9 mouse cellular contexts compared by ENCODE assay signal in the genomic region with DNA sequence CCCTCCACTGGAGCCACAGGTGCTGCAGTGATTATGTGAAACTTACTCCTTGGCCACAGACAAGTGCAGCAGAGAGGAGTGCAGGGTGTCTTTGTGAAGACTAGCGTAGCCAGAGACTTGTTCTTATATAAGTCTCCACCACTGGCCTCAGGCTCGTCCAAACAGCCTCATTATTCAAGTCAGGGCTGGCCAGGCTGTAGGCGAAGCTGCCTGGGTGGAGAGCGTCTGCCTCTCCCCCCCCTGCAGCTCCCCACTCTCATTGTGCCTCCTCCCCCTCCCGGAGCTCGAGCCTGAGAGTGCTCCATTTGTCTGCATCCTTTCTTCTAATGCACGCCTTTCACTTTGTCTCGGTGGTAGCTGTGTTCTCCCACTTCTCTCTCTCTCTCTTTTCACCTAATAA.
DNase-seq lines count a peak whose midpoint lies in the region; ATAC-seq and TF ChIP-seq lines count a peak whose summit lies in the region.
"Had no signal": no experiment of that assay in that cellular context is flagged by ENCODE, and none has a peak within 500 bp of the region (broad histone marks: within the 10 kb centered on the region; RNA-seq: fewer than 3 reads in every experiment).

No protein-coding gene starts in this region.

- H3K27me3 ChIP-seq in kidney, postnatal 0 days (ENCODE audit: insufficient read depth, low read length), result no peaks in the 10 kb centered on the region
- H3K27me3 ChIP-seq in kidney, adult 2 months (replicated peaks; ENCODE audit: control insufficient read depth, insufficient read depth, low read length), result no peaks in the 10 kb centered on the region
- no peaks in the 10 kb centered on the region for H3K27me3 ChIP-seq in embryonic facial prominence, embryonic 11.5 days (ENCODE audit: control insufficient read depth, insufficient read depth, low read length)
- H3K27me3 ChIP-seq in limb, embryonic 13.5 days, result no peaks in the 10 kb centered on the region
- no peaks in the 10 kb centered on the region for H3K27me3 ChIP-seq in stomach, embryonic 16.5 days (ENCODE audit: control insufficient read depth, insufficient read depth, low read length)
- H3K27me3 ChIP-seq: Patski had no signal

- TF ChIP-seq POLR2A in kidney, adult 2 months (IDR thresholded peaks at IDR 0.05; ENCODE audit: low read depth, low read length), result no peak

- peak; percentile 12 for DNase-seq in kidney, postnatal 0 days (ENCODE audit: low spot score)
- no peak for DNase-seq in kidney, adult 2 months
- DNase-seq in embryonic facial prominence, embryonic 11.5 days (ENCODE audit: low spot score), result peak; percentile 38
- DNase-seq in ovary, postnatal 10 days (ENCODE audit: low spot score), result no peak
- no peak for DNase-seq in right cerebral cortex, postnatal 10 days (ENCODE audit: low spot score in 2 of 2)

- H3K9ac ChIP-seq in kidney, postnatal 0 days (ENCODE audit: low read depth, low read length), result no peak overlapping the region
- no peak overlapping the region for H3K9ac ChIP-seq in embryonic facial prominence, embryonic 11.5 days (replicated peaks; ENCODE audit: low read length)
- H3K9ac ChIP-seq in limb, embryonic 13.5 days, result no peak overlapping the region
- H3K9ac ChIP-seq in stomach, embryonic 16.5 days (ENCODE audit: low read length), result 0 out of 2 replicates have a peak overlapping the region, but pooled peaks have one; percentile 12
- H3K9ac ChIP-seq: liver, embryonic 12.5 days had no signal

- no peak for ATAC-seq in kidney, postnatal 0 days (replicated peaks; ENCODE audit: low FRiP score, low read depth)
- no peak; the same call in 1 of the 2 replicates for ATAC-seq in embryonic facial prominence, embryonic 11.5 days (replicated peaks; ENCODE audit: insufficient number of reproducible peaks, low FRiP score, low TSS enrichment, low read depth)
- no peak for ATAC-seq in limb, embryonic 13.5 days (ENCODE audit: low FRiP score, low read depth)
- no peak for ATAC-seq in stomach, embryonic 16.5 days (ENCODE audit: insufficient read depth, low FRiP score)
- ATAC-seq: liver, embryonic 12.5 days; Patski had no signal

- no peaks in the 10 kb centered on the region for H3K9me3 ChIP-seq in kidney, postnatal 0 days (replicated peaks; ENCODE audit: low read length)
- H3K9me3 ChIP-seq in embryonic facial prominence, embryonic 11.5 days (replicated peaks; ENCODE audit: control insufficient read depth, low read length), result no peaks in the 10 kb centered on the region
- no peaks in the 10 kb centered on the region; the same call in 1 of the 2 replicates for H3K9me3 ChIP-seq in limb, embryonic 13.5 days
- no peaks in the 10 kb centered on the region for H3K9me3 ChIP-seq in stomach, embryonic 16.5 days (replicated peaks; ENCODE audit: control insufficient read depth, low read length)
- H3K9me3 ChIP-seq: liver, embryonic 12.5 days had no signal

- WGBS in kidney, postnatal 0 days, result 5% methylated on average over 8 of the region's 8 CpGs
- whole genome bisulfite sequencing in kidney, adult 2 months, result 12% methylated on average over 8 of the region's 8 CpGs
- WGBS in embryonic facial prominence, embryonic 11.5 days, result 8% methylated on average over 8 of the region's 8 CpGs
- 10% methylated on average over 8 of the region's 8 CpGs for WGBS in limb, embryonic 13.5 days
- 10% methylated on average over 8 of the region's 8 CpGs for WGBS in stomach, embryonic 16.5 days

- H3K36me3 ChIP-seq in kidney, postnatal 0 days (ENCODE audit: insufficient read depth, low read length), result no peaks in the 10 kb centered on the region
- H3K36me3 ChIP-seq in kidney, adult 2 months (ENCODE audit: control insufficient read depth, insufficient read depth, low read length), result no peaks in the 10 kb centered on the region
- H3K36me3 ChIP-seq in embryonic facial prominence, embryonic 11.5 days (replicated peaks; ENCODE audit: control insufficient read depth, insufficient read depth, low read depth, low read length), result no peaks in the 10 kb centered on the region
- no peaks in the 10 kb centered on the region for H3K36me3 ChIP-seq in limb, embryonic 13.5 days
- H3K36me3 ChIP-seq in stomach, embryonic 16.5 days (ENCODE audit: control insufficient read depth, insufficient read depth, low read length), result no peaks in the 10 kb centered on the region
- H3K36me3 ChIP-seq: liver, embryonic 12.5 days had no signal

- TF ChIP-seq CTCF in kidney, postnatal 0 days (IDR thresholded peaks at IDR 0.05; ENCODE audit: low read depth), result no peak
- no peak for TF ChIP-seq CTCF in kidney, adult 2 months (conservative IDR thresholded peaks at IDR 0.05; ENCODE audit: insufficient read depth, insufficient read length, low read depth, low read length)

- no peak overlapping the region for H3K27ac ChIP-seq in kidney, postnatal 0 days
- no peak overlapping the region for H3K27ac ChIP-seq in kidney, adult 2 months (ENCODE audit: insufficient read depth, low read depth, low read length)
- no peak overlapping the region for H3K27ac ChIP-seq in embryonic facial prominence, embryonic 11.5 days (replicated peaks; ENCODE audit: low read depth, low read length)
- no peak overlapping the region for H3K27ac ChIP-seq in limb, embryonic 13.5 days
- no peak overlapping the region for H3K27ac ChIP-seq in stomach, embryonic 16.5 days (ENCODE audit: low read length)
- H3K27ac ChIP-seq: liver, embryonic 12.5 days had no signal

- H3K4me1 ChIP-seq in kidney, postnatal 0 days (replicated peaks; ENCODE audit: insufficient read depth, low read length), result peaks cover 10% of the 10 kb centered on the region; the same call in 1 of the 2 replicates
- no peaks in the 10 kb centered on the region for H3K4me1 ChIP-seq in kidney, adult 2 months (ENCODE audit: control insufficient read depth, insufficient read depth, low read length)
- peaks cover 4% of the 10 kb centered on the region; the same call in 1 of the 2 replicates for H3K4me1 ChIP-seq in embryonic facial prominence, embryonic 11.5 days (ENCODE audit: control insufficient read depth, insufficient read depth, low read length)
- peaks cover 30% of the 10 kb centered on the region for H3K4me1 ChIP-seq in limb, embryonic 13.5 days
- H3K4me1 ChIP-seq in stomach, embryonic 16.5 days (ENCODE audit: control insufficient read depth, insufficient read depth, low read length), result peaks cover 11% of the 10 kb centered on the region; the same call in 1 of the 2 replicates

- H3K4me2 ChIP-seq in kidney, postnatal 0 days (ENCODE audit: low read length), result peak overlapping the region; percentile 40
- H3K4me2 ChIP-seq in embryonic facial prominence, embryonic 11.5 days (ENCODE audit: low read depth, low read length), result no peak overlapping the region
- peak overlapping the region; percentile 33 for H3K4me2 ChIP-seq in limb, embryonic 13.5 days (replicated peaks)
- H3K4me2 ChIP-seq in stomach, embryonic 16.5 days (ENCODE audit: low read depth, low read length), result peak overlapping the region; percentile 16; the same call in 1 of the 2 replicates
- H3K4me2 ChIP-seq: liver, embryonic 12.5 days had no signal

- H3K4me3 ChIP-seq in kidney, postnatal 0 days (replicated peaks; ENCODE audit: low read depth, low read length), result no peak overlapping the region
- H3K4me3 ChIP-seq in kidney, adult 2 months (ENCODE audit: insufficient read depth, low read depth, low read length), result no peak overlapping the region
- no peak overlapping the region for H3K4me3 ChIP-seq in embryonic facial prominence, embryonic 11.5 days (ENCODE audit: low read depth, low read length)
- no peak overlapping the region for H3K4me3 ChIP-seq in limb, embryonic 13.5 days
- H3K4me3 ChIP-seq in stomach, embryonic 16.5 days (replicated peaks; ENCODE audit: low read length), result no peak overlapping the region
- H3K4me3 ChIP-seq: liver, embryonic 12.5 days had no signal

Comparison
In these comparisons a context has a peak if more than half of its experiments do, and no peak if none do; other contexts are left out.
1. DNase-seq: peak in kidney, postnatal 0 days (single experiment) and embryonic facial prominence, embryonic 11.5 days (single experiment); none in kidney, adult 2 months (single experiment), ovary, postnatal 10 days (single experiment) and right cerebral cortex, postnatal 10 days (0 of 2).